Mouse (Mus musculus) forebrain, embryonic 15.5 days (tissue): ENCODE measurements around the gene Gpr31b. TPM values are rescaled to one million over a fixed set of nuclear protein-coding genes. Genes with fewer than 3 reads are reported as not detected.
A peak's percentile ranks its signal among the peaks of the same experiment; 100 is the strongest.
"Not testable (repeated sequence)": the region's sequence is repeated elsewhere in the genome, so short reads cannot be mapped to it uniquely, and the experiment has no call there.

ENCODE experiments used
- ATAC-seq: fragments of 200-750 bp; cut with Nextera tagmentation; replicated peaks from 2 replicates; pipeline ENCODE4 v1.8.0; 2017; ENCODE audit warnings: mild to moderate bottlenecking, moderate TSS enrichment, moderate library complexity
- H3K27ac ChIP-seq: fragments of 300-500 bp; sonication (generic); replicated peaks from 2 replicates; pipeline ENCODE4 v1.5.1; 2015; ENCODE audit warnings: mild to moderate bottlenecking, inconsistent platforms
- H3K27me3 ChIP-seq: fragments of 300-500 bp; sonication (generic); 2 replicates; pipeline ENCODE4 v1.6.1; 2015; ENCODE audit warnings: inconsistent platforms
- H3K36me3 ChIP-seq: fragments of 300-500 bp; sonication (generic); 2 replicates; pipeline ENCODE4 v1.6.1; 2015; ENCODE audit warnings: mild to moderate bottlenecking, inconsistent platforms
- H3K4me1 ChIP-seq: fragments of 300-500 bp; sonication (generic); 2 replicates; pipeline ENCODE4 v1.6.1; 2015; ENCODE audit warnings: inconsistent platforms
- H3K4me2 ChIP-seq: fragments of 300-500 bp; sonication (generic); replicated peaks from 2 replicates; pipeline ENCODE4 v1.6.1; 2015; ENCODE audit warnings: mild to moderate bottlenecking, inconsistent platforms
- H3K4me3 ChIP-seq: fragments of 300-500 bp; sonication (generic); 2 replicates; pipeline ENCODE4 v1.5.1; 2015; ENCODE audit warnings: mild to moderate bottlenecking, inconsistent platforms
- H3K9ac ChIP-seq: fragments of 300-500 bp; sonication (generic); replicated peaks from 2 replicates; pipeline ENCODE4 v1.6.1; 2015; ENCODE audit warnings: mild to moderate bottlenecking, inconsistent platforms
- H3K9me3 ChIP-seq: fragments of 300-500 bp; sonication (generic); 2 replicates; pipeline ENCODE4 v1.6.1; 2016; ENCODE audit warnings: inconsistent platforms
- WGBS: fragments of 180-500 bp; shearing (Covaris S2); methylation state at CpG from one replicate; pipeline ENCODE4 v1.1.7; 2015; ENCODE audit warnings: mixed read lengths; 5-methylcytosine and 5-hydroxymethylcytosine counted together
- polyA plus RNA-seq: library from polyadenylated mRNA; unstranded; fragments of >200 nt; fragmentation: Nextera tagmentation; extraction: Ambion mirVana; gene quantifications from 2 replicates; pipeline ENCODE4 v1.2.1, GENCODE M21; 2015

The Gpr31b gene
- 0.32 TPM in 1 of 2 replicates, not detected in the other for polyA plus RNA-seq

- ATAC-seq, result not testable (repeated sequence)
- WGBS, result 80% methylated on average over 1 of the region's 8 CpGs
Observed at GRCm38 (mm10) chr17:13052124-13052813, at the start of gene Gpr31b. Gpr31b (minus strand) TSS chr17:13052296.

GRCm38 (mm10) chr17:13092960-13093359 is 40.9 kb upstream of the Gpr31b start:
- not testable (repeated sequence) for H3K9me3 ChIP-seq, H3K4me1 ChIP-seq, H3K36me3 ChIP-seq, H3K27ac ChIP-seq, H3K9ac ChIP-seq, H3K27me3 ChIP-seq, H3K4me3 ChIP-seq, H3K4me2 ChIP-seq, ATAC-seq
- 100% methylated on average over 2 of the region's 4 CpGs for WGBS

More at GRCm38 (mm10) chr17:13052124-13052813, at the start of gene Gpr31b:
- H3K27ac ChIP-seq, H3K4me1 ChIP-seq, H3K27me3 ChIP-seq, H3K36me3 ChIP-seq, H3K4me2 ChIP-seq, H3K9ac ChIP-seq, H3K9me3 ChIP-seq, H3K4me3 ChIP-seq: not testable (repeated sequence)

GRCm38 (mm10) chr17:13092100-13092764 is 40.1 kb upstream of the Gpr31b start:
- ATAC-seq, result 0 out of 2 replicates have a peak, but pooled peaks have one; percentile 41
- not testable (repeated sequence) for H3K36me3 ChIP-seq, H3K9me3 ChIP-seq, H3K27me3 ChIP-seq, H3K4me2 ChIP-seq, H3K4me1 ChIP-seq, H3K4me3 ChIP-seq, H3K27ac ChIP-seq, H3K9ac ChIP-seq
- WGBS, result 43% methylated on average over 8 of the region's 8 CpGs

GRCm38 (mm10) chr17:13091510-13091909 is 39.4 kb upstream of the Gpr31b start:
- not testable (repeated sequence) for H3K4me1 ChIP-seq, ATAC-seq, H3K9ac ChIP-seq, H3K27me3 ChIP-seq, H3K4me2 ChIP-seq, H3K27ac ChIP-seq, H3K4me3 ChIP-seq, H3K9me3 ChIP-seq, H3K36me3 ChIP-seq
- 90% methylated on average over 1 of the region's 1 CpGs for WGBS

GRCm38 (mm10) chr17:13069227-13069626 is 17.1 kb upstream of the Gpr31b start:
- H3K4me3 ChIP-seq, H3K4me1 ChIP-seq, H3K4me2 ChIP-seq, H3K36me3 ChIP-seq, ATAC-seq, H3K9me3 ChIP-seq, H3K27ac ChIP-seq, H3K27me3 ChIP-seq, H3K9ac ChIP-seq: not testable (repeated sequence)
- WGBS, result 84% methylated on average over 4 of the region's 5 CpGs

- H3K9ac ChIP-seq, H3K36me3 ChIP-seq, H3K27me3 ChIP-seq, ATAC-seq, H3K9me3 ChIP-seq, H3K4me1 ChIP-seq, H3K4me3 ChIP-seq, H3K27ac ChIP-seq, H3K4me2 ChIP-seq: not testable (repeated sequence)
- 77% methylated on average over 1 of the region's 4 CpGs for WGBS
Observed at GRCm38 (mm10) chr17:13067864-13068385, 15.8 kb upstream of the Gpr31b start.

- not testable (repeated sequence) for H3K36me3 ChIP-seq, H3K4me3 ChIP-seq, H3K27ac ChIP-seq, H3K9ac ChIP-seq, H3K4me2 ChIP-seq, H3K4me1 ChIP-seq, ATAC-seq, H3K27me3 ChIP-seq, H3K9me3 ChIP-seq
- WGBS, result 84% methylated on average over 4 of the region's 7 CpGs
Observed at GRCm38 (mm10) chr17:13062882-13063281, 10.8 kb upstream of the Gpr31b start.

- not testable (repeated sequence) for H3K4me1 ChIP-seq, H3K27ac ChIP-seq, ATAC-seq, H3K4me2 ChIP-seq, H3K36me3 ChIP-seq, H3K27me3 ChIP-seq, H3K9me3 ChIP-seq, H3K9ac ChIP-seq, H3K4me3 ChIP-seq
- WGBS, result 90% methylated on average over 4 of the region's 4 CpGs
Observed at GRCm38 (mm10) chr17:13060804-13061203, 8.7 kb upstream of the Gpr31b start, which contains the start of gene Tcp10b. Tcp10b (plus strand) TSS chr17:13061104.

GRCm38 (mm10) chr17:13043846-13044673 is 8.0 kb downstream of the Gpr31b start:
- not testable (repeated sequence) for H3K9me3 ChIP-seq, H3K36me3 ChIP-seq, H3K4me3 ChIP-seq, H3K27me3 ChIP-seq, H3K4me2 ChIP-seq, H3K4me1 ChIP-seq, H3K9ac ChIP-seq, H3K27ac ChIP-seq
- peak; percentile 90 for ATAC-seq
- WGBS, result 4% methylated on average over 4 of the region's 4 CpGs

- H3K4me2 ChIP-seq, H3K9ac ChIP-seq, H3K4me3 ChIP-seq, ATAC-seq, H3K4me1 ChIP-seq, H3K27me3 ChIP-seq, H3K9me3 ChIP-seq, H3K36me3 ChIP-seq, H3K27ac ChIP-seq: not testable (repeated sequence)
- WGBS, result 83% methylated on average over 5 of the region's 12 CpGs
Observed at GRCm38 (mm10) chr17:13036627-13037192, 15.4 kb downstream of the Gpr31b start.

- Histone ChIP-seq H3K4me1 (peaks cover 12% of the 10 kb centered on the region), H3K9ac (no peak overlapping the region), H3K27ac (no peak overlapping the region), H3K36me3 (peaks cover 46% of the 10 kb centered on the region), H3K9me3 (no peaks in the 10 kb centered on the region), H3K4me2 (no peak overlapping the region), H3K4me3 (no peak overlapping the region), H3K27me3 (no peaks in the 10 kb centered on the region)
- ATAC-seq, result no peak
- WGBS, result 81% methylated on average over 3 of the region's 3 CpGs
Observed at GRCm38 (mm10) chr17:13013316-13013715, 38.8 kb downstream of the Gpr31b start.

GRCm38 (mm10) chr17:13009887-13010286 is 42.2 kb downstream of the Gpr31b start:
- Histone ChIP-seq H3K36me3 (peaks cover 34% of the 10 kb centered on the region), H3K27me3 (no peaks in the 10 kb centered on the region), H3K4me2 (no peak overlapping the region), H3K9me3 (no peaks in the 10 kb centered on the region), H3K27ac (no peak overlapping the region), H3K4me1 (peaks cover 17% of the 10 kb centered on the region), H3K4me3 (no peak overlapping the region), H3K9ac (no peak overlapping the region)
- WGBS, result 37% methylated on average over 3 of the region's 3 CpGs
- no peak for ATAC-seq
